Mouse (Mus musculus) lung, postnatal 0 days (tissue): ENCODE data around the gene S1pr4. TPM values are rescaled to one million over a fixed set of nuclear protein-coding genes. Genes with fewer than 3 reads are reported as not detected.

Experiments used
- ATAC-seq: fragments of 200-750 bp; cut with Nextera tagmentation; 2 replicates; pipeline ENCODE4 v1.8.0; 2017; ENCODE audit warnings: moderate library complexity
- DNase-seq: peaks from one replicate; pipeline ENCODE4 v3.0.0-alpha.2; 2016; ENCODE audit warnings: low spot score
- H3K27ac ChIP-seq: fragments of 300-500 bp; sonication (generic); 2 replicates; pipeline ENCODE4 v1.5.1; 2014; ENCODE audit warnings: antibody characterized with exemption, mild to moderate bottlenecking, low read length, mixed read lengths
- H3K27me3 ChIP-seq: fragments of 300-500 bp; sonication (generic); replicated peaks from 2 replicates; pipeline ENCODE4 v1.6.1; 2014; ENCODE audit warnings: low read length, mixed read lengths; ENCODE audit not compliant: insufficient read depth
- H3K36me3 ChIP-seq: fragments of 300-500 bp; sonication (generic); 2 replicates; pipeline ENCODE4 v1.6.1; 2014; ENCODE audit warnings: low read length, mixed read lengths; ENCODE audit not compliant: insufficient read depth
- H3K4me1 ChIP-seq: fragments of 300-500 bp; sonication (generic); 2 replicates; pipeline ENCODE4 v1.6.1; 2014; ENCODE audit warnings: antibody characterized with exemption, low read depth, low read length, mixed read lengths; ENCODE audit not compliant: insufficient read depth
- H3K4me2 ChIP-seq: fragments of 300-500 bp; sonication (generic); replicated peaks from 2 replicates; pipeline ENCODE4 v1.6.1; 2014; ENCODE audit warnings: low read depth, mild to moderate bottlenecking, low read length, moderate library complexity, mixed read lengths
- H3K4me3 ChIP-seq: fragments of 300-500 bp; sonication (generic); 2 replicates; pipeline ENCODE4 v1.5.1; 2014; ENCODE audit warnings: low read depth, low read length
- H3K9ac ChIP-seq: fragments of 300-500 bp; sonication (generic); replicated peaks from 2 replicates; pipeline ENCODE4 v1.6.1; 2014; ENCODE audit warnings: low read depth, mild to moderate bottlenecking
- H3K9me3 ChIP-seq: fragments of 300-500 bp; sonication (generic); 2 replicates; pipeline ENCODE4 v1.6.1; 2016; ENCODE audit warnings: low read length, mixed read lengths
- CTCF ChIP-seq: IDR thresholded peaks from 2 replicates; pipeline ENCODE4 v1.5.1; 2016; ENCODE audit warnings: antibody characterized with exemption, mild to moderate bottlenecking
- EP300 ChIP-seq: IDR thresholded peaks from 2 replicates; pipeline ENCODE4 v1.6.1; 2016; ENCODE audit warnings: antibody characterized with exemption, mild to moderate bottlenecking, control low read depth
- WGBS: fragments of 180-500 bp; shearing (Covaris S2); extraction: QIAGEN DNeasy Blood & Tissue Kit; methylation state at CpG from one replicate; pipeline ENCODE4 v1.1.7; 2014; 5-methylcytosine and 5-hydroxymethylcytosine counted together
- polyA plus RNA-seq: library from polyadenylated mRNA; unstranded; fragments of >200 nt; fragmentation: Nextera tagmentation; extraction: Ambion mirVana; gene quantifications from 2 replicates; pipeline ENCODE4 v1.2.1, GENCODE M21; 2015

S1pr4 gene
- polyA plus RNA-seq, 1 experiment from 2014 or later = 19.3 TPM

- Histone ChIP-seq H3K36me3 (no peaks in the 10 kb centered on the region), H3K9me3 (no peaks in the 10 kb centered on the region), H3K27me3 (peaks cover 24% of the 10 kb centered on the region), H3K4me2 (no peak overlapping the region), H3K9ac (no peak overlapping the region), H3K4me1 (no peaks in the 10 kb centered on the region), H3K27ac (no peak overlapping the region), H3K4me3 (no peak overlapping the region)
- DNase-seq (no peak), ATAC-seq (no peak)
- 72% methylated on average over 10 of the region's 10 CpGs for WGBS
- no peak for TF ChIP-seq CTCF
These were observed 25.5 kb downstream of the S1pr4 start for GRCm38 (mm10) chr10:81474461-81474860.

- no peaks in the 10 kb centered on the region for H3K4me1 ChIP-seq
- peaks cover 24% of the 10 kb centered on the region for H3K27me3 ChIP-seq
- TF ChIP-seq CTCF (no peak), EP300 (no peak)
- no peak overlapping the region for H3K4me3 ChIP-seq
- no peak for DNase-seq
- no peak overlapping the region for H3K4me2 ChIP-seq
- H3K9ac ChIP-seq = no peak overlapping the region
- no peak overlapping the region for H3K27ac ChIP-seq
- H3K36me3 ChIP-seq = no peaks in the 10 kb centered on the region
- 3% methylated on average over 18 of the region's 22 CpGs for WGBS
- H3K9me3 ChIP-seq = no peaks in the 10 kb centered on the region
- ATAC-seq = no peak
These were observed 26.9 kb downstream of the S1pr4 start for GRCm38 (mm10) chr10:81473003-81473451.

GRCm38 (mm10) chr10:81472403-81473002 is 27.4 kb downstream of the S1pr4 start:
- WGBS = 17% methylated on average over 9 of the region's 18 CpGs
- H3K9me3 ChIP-seq = no peaks in the 10 kb centered on the region

GRCm38 (mm10) chr10:81470454-81470853 is 29.5 kb downstream of the S1pr4 start:
- no peak overlapping the region for H3K4me3 ChIP-seq
- H3K36me3 ChIP-seq = no peaks in the 10 kb centered on the region
- TF ChIP-seq CTCF (no peak), EP300 (no peak)
- no peak overlapping the region for H3K4me2 ChIP-seq
- H3K27ac ChIP-seq = no peak overlapping the region
- no peaks in the 10 kb centered on the region for H3K9me3 ChIP-seq
- peaks cover 24% of the 10 kb centered on the region for H3K27me3 ChIP-seq
- H3K4me1 ChIP-seq = no peaks in the 10 kb centered on the region
- DNase-seq = no peak
- no peak overlapping the region for H3K9ac ChIP-seq
- 44% methylated on average over 18 of the region's 18 CpGs for WGBS
- ATAC-seq = no peak

More at GRCm38 (mm10) chr10:81472403-81473002, 27.4 kb downstream of the S1pr4 start:
- no peaks in the 10 kb centered on the region for H3K4me1 ChIP-seq
- no peak overlapping the region for H3K27ac ChIP-seq
- H3K9ac ChIP-seq = no peak overlapping the region
- no peaks in the 10 kb centered on the region for H3K36me3 ChIP-seq
- H3K4me3 ChIP-seq = no peak overlapping the region
- no peak for TF ChIP-seq EP300
- TF ChIP-seq CTCF = no peak
- H3K4me2 ChIP-seq = no peak overlapping the region
- no peak for ATAC-seq
- DNase-seq = no peak
- peaks cover 24% of the 10 kb centered on the region for H3K27me3 ChIP-seq

- no peak overlapping the region for H3K4me3 ChIP-seq
- H3K4me2 ChIP-seq = no peak overlapping the region
- no peak overlapping the region for H3K9ac ChIP-seq
- 76% methylated on average over 5 of the region's 5 CpGs for WGBS
- H3K27me3 ChIP-seq = peaks cover 17% of the 10 kb centered on the region
- H3K36me3 ChIP-seq = no peaks in the 10 kb centered on the region
- TF ChIP-seq EP300 = no peak
- TF ChIP-seq CTCF = no peak
- H3K9me3 ChIP-seq = no peaks in the 10 kb centered on the region
- no peak overlapping the region for H3K27ac ChIP-seq
- ATAC-seq (no peak), DNase-seq (no peak)
- no peaks in the 10 kb centered on the region for H3K4me1 ChIP-seq
These were observed 30.7 kb downstream of the S1pr4 start for GRCm38 (mm10) chr10:81469253-81469652.

GRCm38 (mm10) chr10:81467670-81468235 is 32.2 kb downstream of the S1pr4 start:
- H3K27ac ChIP-seq = no peak overlapping the region
- WGBS = 83% methylated on average over 16 of the region's 16 CpGs
- no peak for TF ChIP-seq CTCF
- TF ChIP-seq EP300 = no peak
- H3K4me3 ChIP-seq = no peak overlapping the region
- H3K4me2 ChIP-seq = no peak overlapping the region
- H3K36me3 ChIP-seq = no peaks in the 10 kb centered on the region
- no peak overlapping the region for H3K9ac ChIP-seq
- H3K27me3 ChIP-seq = peaks cover 6% of the 10 kb centered on the region
- no peaks in the 10 kb centered on the region for H3K4me1 ChIP-seq
- H3K9me3 ChIP-seq = no peaks in the 10 kb centered on the region
- no peak for DNase-seq
- ATAC-seq = no peak
